Mouse (Mus musculus): ENCODE measurements around the gene Tbrg1. TPM values are rescaled to one million over a fixed set of nuclear protein-coding genes. Genes with fewer than 3 reads are reported as not detected.
A peak's percentile ranks its signal among the peaks of the same experiment; 100 is the strongest.

Tbrg1 gene
- polyA plus RNA-seq (2016; fragmentation: Nextera tagmentation; extraction: Ambion mirVana) = 133 and 142 TPM in 2 replicates

- H3K27ac ChIP-seq (replicated peaks) = peak within 1 kb of the TSS; percentile 93
- under 1% methylated on average over 36 of the region's 36 CpGs for WGBS
- no peaks in the 10 kb centered on the region for H3K9me3 ChIP-seq (replicated peaks)
- no peaks in the 10 kb centered on the region for H3K27me3 ChIP-seq (ENCODE audit: low read depth, poor library complexity, severe bottlenecking)
- H3K4me1 ChIP-seq = peaks cover 20% of the 10 kb centered on the region
- H3K4me3 ChIP-seq = peak within 1 kb of the TSS; percentile 85
- DNase-seq (ENCODE audit: low spot score) = peak; percentile 89
- peaks cover 30% of the 10 kb centered on the region for H3K36me3 ChIP-seq
Observed at GRCm38 (mm10) chr9:37656931-37657481, at the start of gene Tbrg1. Tbrg1 (minus strand) TSS chr9:37657312.

DNA sequence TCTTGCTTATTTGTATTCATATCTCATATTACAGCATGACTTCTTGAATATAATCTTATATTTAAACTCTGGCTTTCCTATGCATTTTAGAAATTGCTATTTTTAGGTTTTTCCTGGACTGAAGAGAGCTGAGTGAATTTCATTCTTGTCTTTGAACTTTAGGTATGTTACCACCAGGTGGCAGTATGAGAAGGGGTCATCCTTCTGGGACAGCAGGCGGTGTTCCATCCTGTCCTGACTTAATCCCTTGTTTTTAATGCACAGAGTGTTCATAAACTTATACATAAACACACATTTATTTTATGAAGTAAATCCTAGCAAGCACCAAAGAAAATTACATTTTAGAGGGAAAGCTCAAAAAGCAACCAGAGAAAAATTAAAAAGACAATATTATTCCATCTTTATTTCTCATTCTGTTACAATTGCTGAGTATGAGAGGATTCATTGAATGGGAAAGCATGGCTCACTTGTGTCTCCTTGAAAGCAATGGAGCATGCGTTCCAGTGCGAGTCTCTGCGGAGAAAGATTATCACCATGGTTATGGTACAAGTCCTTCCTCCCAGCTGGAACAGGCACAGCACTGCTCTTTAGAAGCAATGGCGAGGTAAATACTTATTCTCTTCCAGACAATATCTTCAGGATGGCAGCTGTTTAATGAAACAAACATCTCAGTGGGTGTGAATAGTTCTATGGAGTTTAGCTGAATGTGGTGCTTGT, 33.0 kb upstream of the Tbrg1 start:
- H3K36me3 ChIP-seq = no peaks in the 10 kb centered on the region
- H3K27me3 ChIP-seq (ENCODE audit: low read depth, poor library complexity, severe bottlenecking) = no peaks in the 10 kb centered on the region
- no peak overlapping the region for H3K27ac ChIP-seq (replicated peaks)
- H3K4me1 ChIP-seq = 0 out of 2 replicates have a peak, but pooled peaks cover 4% of the 10 kb centered on the region
- no peak overlapping the region for H3K4me3 ChIP-seq
- WGBS = 33% methylated on average over 5 of the region's 5 CpGs
- DNase-seq (ENCODE audit: low spot score) = no peak
- H3K9me3 ChIP-seq (replicated peaks) = no peaks in the 10 kb centered on the region

GRCm38 (mm10) chr9:37687941-37688303, 30.8 kb upstream of the Tbrg1 start:
- Histone ChIP-seq H3K4me1 (0 out of 2 replicates have a peak, but pooled peaks cover 4% of the 10 kb centered on the region), H3K36me3 (no peaks in the 10 kb centered on the region), H3K27ac (replicated peaks) (no peak overlapping the region), H3K27me3 (ENCODE audit: low read depth, poor library complexity, severe bottlenecking) (no peaks in the 10 kb centered on the region), H3K4me3 (no peak overlapping the region), H3K9me3 (replicated peaks) (no peaks in the 10 kb centered on the region)
- no peak for DNase-seq (ENCODE audit: low spot score)
- WGBS = 53% methylated on average over 3 of the region's 3 CpGs

GRCm38 (mm10) chr9:37687288-37687940, 30.3 kb upstream of the Tbrg1 start:
- Histone ChIP-seq H3K27me3 (ENCODE audit: low read depth, poor library complexity, severe bottlenecking) (no peaks in the 10 kb centered on the region), H3K9me3 (replicated peaks) (no peaks in the 10 kb centered on the region), H3K36me3 (no peaks in the 10 kb centered on the region), H3K4me3 (no peak overlapping the region), H3K27ac (replicated peaks) (no peak overlapping the region), H3K4me1 (0 out of 2 replicates have a peak, but pooled peaks cover 4% of the 10 kb centered on the region)
- WGBS = 84% methylated on average over 3 of the region's 3 CpGs
- no peak for DNase-seq (ENCODE audit: low spot score)

GRCm38 (mm10) chr9:37681123-37681522, 24.0 kb upstream of the Tbrg1 start:
- H3K36me3 ChIP-seq = no peaks in the 10 kb centered on the region
- no peaks in the 10 kb centered on the region for H3K4me1 ChIP-seq
- H3K27ac ChIP-seq (replicated peaks) = no peak overlapping the region
- H3K9me3 ChIP-seq (replicated peaks) = no peaks in the 10 kb centered on the region
- no peaks in the 10 kb centered on the region for H3K27me3 ChIP-seq (ENCODE audit: low read depth, poor library complexity, severe bottlenecking)
- DNase-seq (ENCODE audit: low spot score) = no peak
- no peak overlapping the region for H3K4me3 ChIP-seq
- 94% methylated on average over 1 of the region's 1 CpGs for WGBS

- H3K27me3 ChIP-seq (ENCODE audit: low read depth, poor library complexity, severe bottlenecking) = no peaks in the 10 kb centered on the region
- WGBS = 94% methylated on average over 4 of the region's 4 CpGs
- no peak overlapping the region for H3K27ac ChIP-seq (replicated peaks)
- no peak for DNase-seq (ENCODE audit: low spot score)
- no peak overlapping the region for H3K4me3 ChIP-seq
- no peaks in the 10 kb centered on the region for H3K4me1 ChIP-seq
- H3K36me3 ChIP-seq = no peaks in the 10 kb centered on the region
- H3K9me3 ChIP-seq (replicated peaks) = no peaks in the 10 kb centered on the region
Observed at GRCm38 (mm10) chr9:37675287-37675686, 18.2 kb upstream of the Tbrg1 start.

DNA sequence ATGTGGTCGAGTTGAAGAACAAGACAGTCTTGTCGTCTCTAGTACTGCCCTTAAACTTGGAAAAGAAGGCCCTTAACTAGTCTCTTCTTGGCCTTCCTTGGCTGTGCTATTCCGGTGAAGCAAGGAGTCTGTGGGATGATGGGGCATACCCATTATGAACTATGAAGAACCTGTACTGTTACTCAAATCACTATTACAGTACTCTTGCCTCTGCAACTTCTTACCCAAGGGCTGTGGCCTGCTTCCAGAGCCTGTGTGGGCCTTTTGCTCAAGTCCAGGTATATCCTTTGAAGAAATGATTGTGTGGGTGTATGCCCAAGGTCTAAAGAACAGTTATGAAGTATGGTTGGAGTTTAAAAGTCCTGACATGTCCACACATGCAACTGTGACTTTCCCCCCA, 13.1 kb upstream of the Tbrg1 start:
- Histone ChIP-seq H3K27me3 (ENCODE audit: low read depth, poor library complexity, severe bottlenecking) (no peaks in the 10 kb centered on the region), H3K4me1 (no peaks in the 10 kb centered on the region), H3K27ac (replicated peaks) (no peak overlapping the region), H3K9me3 (replicated peaks) (no peaks in the 10 kb centered on the region), H3K4me3 (no peak overlapping the region), H3K36me3 (no peaks in the 10 kb centered on the region)
- DNase-seq (ENCODE audit: low spot score) = no peak
- WGBS = 88% methylated on average over 3 of the region's 3 CpGs

DNA sequence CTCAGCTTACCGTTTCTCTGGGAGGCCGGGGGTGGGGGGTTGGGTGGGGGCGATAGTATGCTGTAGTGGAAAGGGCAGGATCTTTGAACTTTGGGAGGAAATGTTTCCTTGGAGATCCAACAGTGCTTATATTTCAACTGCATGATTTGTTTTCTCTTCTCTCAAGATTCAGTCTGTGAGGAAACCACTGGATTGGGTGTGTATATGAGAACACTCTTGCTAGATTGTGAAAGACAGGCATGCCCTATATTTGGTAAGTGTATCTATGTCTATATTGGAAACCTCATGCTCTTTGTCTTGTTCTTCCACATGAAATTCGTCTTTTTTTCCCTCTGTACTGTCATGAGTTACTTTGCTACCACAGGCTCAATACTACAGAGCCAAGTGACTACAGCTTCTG, 12.6 kb upstream of the Tbrg1 start:
- H3K9me3 ChIP-seq (replicated peaks) = no peaks in the 10 kb centered on the region
- no peaks in the 10 kb centered on the region for H3K36me3 ChIP-seq
- H3K27me3 ChIP-seq (ENCODE audit: low read depth, poor library complexity, severe bottlenecking) = no peaks in the 10 kb centered on the region
- no peak for DNase-seq (ENCODE audit: low spot score)
- H3K4me3 ChIP-seq = no peak overlapping the region
- H3K27ac ChIP-seq (replicated peaks) = no peak overlapping the region
- H3K4me1 ChIP-seq = no peaks in the 10 kb centered on the region
- WGBS = 75% methylated on average over 4 of the region's 4 CpGs

DNA sequence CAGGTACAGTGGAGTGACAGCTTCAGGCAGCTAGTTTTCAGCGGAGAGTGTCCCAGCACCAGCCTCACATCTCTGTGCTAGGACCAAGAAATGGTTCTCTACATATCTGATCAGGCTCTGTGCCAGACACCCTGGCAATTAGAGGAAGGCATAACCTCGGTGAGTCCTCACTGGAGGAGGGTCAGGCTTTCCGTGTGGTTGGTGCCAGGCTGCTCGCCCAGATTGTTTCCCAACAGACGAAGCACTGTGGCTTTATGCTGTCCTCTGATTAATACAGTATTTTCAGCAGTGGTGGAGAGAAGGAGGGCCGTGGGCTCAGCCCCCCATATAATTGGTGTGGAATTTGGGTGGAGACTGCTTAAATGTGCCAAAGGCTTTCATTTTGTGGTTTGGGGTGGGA, 12.0 kb upstream of the Tbrg1 start, which contains the start of gene Panx3:
TSS of gene Panx3 (minus strand) at position 121 of the 400 bp plus-strand sequence.
- 79% methylated on average over 6 of the region's 6 CpGs for WGBS
- no peaks in the 10 kb centered on the region for H3K9me3 ChIP-seq (replicated peaks)
- no peak within 1 kb of the TSS for H3K27ac ChIP-seq (replicated peaks)

GRCm38 (mm10) chr9:37666045-37666444, 8.9 kb upstream of the Tbrg1 start:
- H3K36me3 ChIP-seq = no peaks in the 10 kb centered on the region
- no peak for DNase-seq (ENCODE audit: low spot score)
- no peaks in the 10 kb centered on the region for H3K4me1 ChIP-seq
- 81% methylated on average over 7 of the region's 7 CpGs for WGBS
- H3K27ac ChIP-seq (replicated peaks) = no peak overlapping the region
- H3K27me3 ChIP-seq (ENCODE audit: low read depth, poor library complexity, severe bottlenecking) = no peaks in the 10 kb centered on the region
- no peaks in the 10 kb centered on the region for H3K9me3 ChIP-seq (replicated peaks)
- no peak overlapping the region for H3K4me3 ChIP-seq

More for the DNA sequence above, 12.0 kb upstream of the Tbrg1 start, which contains the start of gene Panx3:
- H3K36me3 ChIP-seq = no peaks in the 10 kb centered on the region
- DNase-seq (ENCODE audit: low spot score) = no peak
- H3K4me1 ChIP-seq = no peaks in the 10 kb centered on the region
- no peak within 1 kb of the TSS for H3K4me3 ChIP-seq
- no peaks in the 10 kb centered on the region for H3K27me3 ChIP-seq (ENCODE audit: low read depth, poor library complexity, severe bottlenecking)

DNA sequence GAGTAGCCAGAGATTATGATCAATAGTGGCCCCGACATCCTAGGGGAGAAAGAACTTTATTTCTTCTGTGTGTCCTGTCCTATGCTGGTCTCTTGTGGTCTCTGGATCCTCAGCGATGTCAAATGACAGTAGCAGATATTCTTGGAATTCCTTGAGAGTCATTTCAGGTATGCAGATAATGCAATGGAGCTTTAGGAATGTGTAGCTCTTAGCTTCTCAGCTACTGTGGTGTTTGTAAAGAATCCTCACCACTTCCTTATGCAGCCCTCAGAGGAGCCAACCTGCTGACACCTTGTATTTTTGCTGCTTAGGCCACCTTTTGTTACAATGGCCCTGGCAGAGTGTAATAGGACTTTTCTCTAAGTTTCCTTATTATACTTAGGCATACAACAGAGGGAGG, 7.5 kb upstream of the Tbrg1 start:
- Histone ChIP-seq H3K4me1 (no peaks in the 10 kb centered on the region), H3K27me3 (ENCODE audit: low read depth, poor library complexity, severe bottlenecking) (no peaks in the 10 kb centered on the region), H3K4me3 (no peak overlapping the region), H3K27ac (replicated peaks) (no peak overlapping the region), H3K9me3 (replicated peaks) (no peaks in the 10 kb centered on the region), H3K36me3 (no peaks in the 10 kb centered on the region)
- DNase-seq (ENCODE audit: low spot score) = no peak
- 77% methylated on average over 2 of the region's 2 CpGs for WGBS

GRCm38 (mm10) chr9:37663210-37663609, 6.1 kb upstream of the Tbrg1 start:
- no peaks in the 10 kb centered on the region for H3K36me3 ChIP-seq
- no peak for DNase-seq (ENCODE audit: low spot score)
- no peaks in the 10 kb centered on the region for H3K9me3 ChIP-seq (replicated peaks)
- no peaks in the 10 kb centered on the region for H3K27me3 ChIP-seq (ENCODE audit: low read depth, poor library complexity, severe bottlenecking)
- no peak overlapping the region for H3K4me3 ChIP-seq
- H3K4me1 ChIP-seq = no peaks in the 10 kb centered on the region
- no peak overlapping the region for H3K27ac ChIP-seq (replicated peaks)
- WGBS = 65% methylated on average over 1 of the region's 1 CpGs

- peaks cover 20% of the 10 kb centered on the region for H3K4me1 ChIP-seq
- no peak for DNase-seq (ENCODE audit: low spot score)
- no peaks in the 10 kb centered on the region for H3K27me3 ChIP-seq (ENCODE audit: low read depth, poor library complexity, severe bottlenecking)
- WGBS = 89% methylated on average over 6 of the region's 6 CpGs
- H3K27ac ChIP-seq (replicated peaks) = no peak overlapping the region
- H3K9me3 ChIP-seq (replicated peaks) = no peaks in the 10 kb centered on the region
- peaks cover 6% of the 10 kb centered on the region for H3K36me3 ChIP-seq
- no peak overlapping the region for H3K4me3 ChIP-seq
Observed at GRCm38 (mm10) chr9:37659413-37659812, 2.3 kb upstream of the Tbrg1 start.
